Mouse (Mus musculus): ENCODE measurements around the gene Gimap4. TPM values are rescaled to one million over a fixed set of nuclear protein-coding genes. Genes with fewer than 3 reads are reported as not detected.
"Not testable (repeated sequence)": the region's sequence is repeated elsewhere in the genome, so short reads cannot be mapped to it uniquely, and the experiment has no call there.

Gene Gimap4
- total RNA-seq, 2 experiments from 2014 or later = not detected

- no peak for TF ChIP-seq CTCF (conservative IDR thresholded peaks at IDR 0.05)
- no peak overlapping the region for H3K4me3 ChIP-seq
- H3K27ac ChIP-seq = no peak overlapping the region
- DNase-seq (ENCODE audit: low spot score in 2 of 2) = no peak
Measured at GRCm38 (mm10) chr6:48679701-48680100, 4.6 kb upstream of the Gimap4 start.

GRCm38 (mm10) chr6:48680421-48680820 is 3.9 kb upstream of the Gimap4 start:
- Histone ChIP-seq H3K27ac (no peak overlapping the region), H3K4me3 (no peak overlapping the region)
- no peak for DNase-seq (ENCODE audit: low spot score in 2 of 2)
- no peak for TF ChIP-seq CTCF (conservative IDR thresholded peaks at IDR 0.05)

GRCm38 (mm10) chr6:48681472-48682090 is 2.8 kb upstream of the Gimap4 start:
- TF ChIP-seq CTCF (conservative IDR thresholded peaks at IDR 0.05) = no peak
- Histone ChIP-seq H3K4me3 (no peak overlapping the region), H3K27ac (no peak overlapping the region)
- no peak for DNase-seq (ENCODE audit: low spot score in 2 of 2)

GRCm38 (mm10) chr6:48682271-48682670 is 2.1 kb upstream of the Gimap4 start:
- no peak for TF ChIP-seq CTCF (conservative IDR thresholded peaks at IDR 0.05)
- DNase-seq (ENCODE audit: low spot score in 2 of 2) = peak in 1 of 2 experiments; percentile 4
- no peak overlapping the region for H3K4me3 ChIP-seq
- H3K27ac ChIP-seq = no peak overlapping the region

- H3K27ac ChIP-seq; H3K4me3 ChIP-seq; DNase-seq (ENCODE audit: low spot score in 2 of 2): not testable (repeated sequence)
Measured at GRCm38 (mm10) chr6:48683263-48683821, 1.0 kb upstream of the Gimap4 start.

GRCm38 (mm10) chr6:48684806-48685205 is 457 bp downstream of the Gimap4 start:
- DNase-seq (ENCODE audit: low spot score in 2 of 2) = no peak
- Histone ChIP-seq H3K4me3 (no peak overlapping the region), H3K27ac (no peak overlapping the region)
- TF ChIP-seq CTCF (conservative IDR thresholded peaks at IDR 0.05) = no peak

GRCm38 (mm10) chr6:48685251-48685650 is 902 bp downstream of the Gimap4 start:
- no peak for TF ChIP-seq CTCF (conservative IDR thresholded peaks at IDR 0.05)
- H3K4me3 ChIP-seq = no peak overlapping the region
- H3K27ac ChIP-seq = no peak overlapping the region
- DNase-seq (ENCODE audit: low spot score in 2 of 2) = no peak

GRCm38 (mm10) chr6:48685694-48686665 is 1.6 kb downstream of the Gimap4 start:
- DNase-seq (ENCODE audit: low spot score in 2 of 2) = no peak
- no peak for TF ChIP-seq CTCF (conservative IDR thresholded peaks at IDR 0.05)
- H3K4me3 ChIP-seq = no peak overlapping the region
- H3K27ac ChIP-seq = no peak overlapping the region

GRCm38 (mm10) chr6:48687077-48687476 is 2.7 kb downstream of the Gimap4 start:
- H3K4me3 ChIP-seq = no peak overlapping the region
- DNase-seq (ENCODE audit: low spot score in 2 of 2) = no peak
- TF ChIP-seq CTCF (conservative IDR thresholded peaks at IDR 0.05) = no peak
- no peak overlapping the region for H3K27ac ChIP-seq

GRCm38 (mm10) chr6:48689320-48689719 is 5.0 kb downstream of the Gimap4 start:
- TF ChIP-seq CTCF (conservative IDR thresholded peaks at IDR 0.05) = no peak
- DNase-seq (ENCODE audit: low spot score in 2 of 2) = no peak
- Histone ChIP-seq H3K4me3 (no peak overlapping the region), H3K27ac (no peak overlapping the region)

GRCm38 (mm10) chr6:48692962-48693361 is 8.6 kb downstream of the Gimap4 start:
- DNase-seq (ENCODE audit: low spot score in 2 of 2) = no peak
- H3K27ac ChIP-seq = no peak overlapping the region
- TF ChIP-seq CTCF (conservative IDR thresholded peaks at IDR 0.05) = no peak
- H3K4me3 ChIP-seq = no peak overlapping the region

GRCm38 (mm10) chr6:48696830-48697554 is 12.6 kb downstream of the Gimap4 start:
- H3K4me3 ChIP-seq = no peak overlapping the region
- no peak for TF ChIP-seq CTCF (conservative IDR thresholded peaks at IDR 0.05)
- no peak for DNase-seq (ENCODE audit: low spot score in 2 of 2)
- no peak overlapping the region for H3K27ac ChIP-seq

- Histone ChIP-seq H3K4me3 (no peak overlapping the region), H3K27ac (no peak overlapping the region)
- TF ChIP-seq CTCF (conservative IDR thresholded peaks at IDR 0.05) = no peak
- DNase-seq (ENCODE audit: low spot score in 2 of 2) = no peak
Measured at GRCm38 (mm10) chr6:48697555-48697930, 13.2 kb downstream of the Gimap4 start.
